In the genomic region with DNA sequence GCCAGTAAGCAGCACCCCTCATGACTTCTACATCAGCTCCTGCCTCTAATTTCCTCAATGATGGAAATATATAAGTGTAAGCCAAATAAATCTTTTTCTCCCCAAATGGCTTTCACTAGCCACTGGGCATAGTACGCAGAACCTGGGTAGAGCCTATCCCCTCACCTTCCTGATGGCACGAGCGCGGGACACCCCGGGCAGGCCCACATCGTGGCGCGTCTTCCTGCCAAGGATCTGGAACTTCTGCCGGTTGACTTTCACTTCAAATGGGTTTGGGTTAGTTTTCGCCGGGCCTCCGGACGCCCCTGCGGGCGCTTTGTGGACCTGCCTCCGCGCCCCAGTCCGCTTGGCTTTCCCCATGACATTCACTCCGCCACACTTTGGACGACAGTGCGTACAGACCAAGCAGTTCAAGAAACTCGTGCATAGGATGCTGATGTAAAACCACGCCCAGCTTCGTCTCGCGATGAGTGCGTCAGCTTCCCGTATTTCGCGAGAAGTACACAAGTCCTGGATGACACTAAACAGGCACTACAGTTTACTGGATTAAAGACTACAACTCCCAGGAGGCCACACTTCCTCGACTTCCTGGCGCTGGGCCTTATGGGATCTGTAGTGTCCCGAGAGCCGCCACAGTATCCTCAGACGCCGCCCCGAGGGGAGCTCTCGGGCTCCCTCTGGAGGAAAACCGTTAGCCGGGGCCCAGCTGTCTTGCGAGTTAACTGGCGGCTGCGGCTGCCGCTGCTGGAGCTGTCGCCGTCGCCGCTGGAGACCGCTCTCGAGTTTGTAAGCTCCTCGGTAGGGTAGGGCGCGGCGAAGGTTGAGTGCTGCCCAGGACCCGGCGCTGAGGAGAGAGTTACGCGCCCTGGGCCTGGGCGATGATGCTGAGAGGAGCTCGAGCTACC, we compare ENCODE assay signal across 7 mouse cellular contexts. TPM values are rescaled to one million over a fixed set of nuclear protein-coding genes. Genes with fewer than 3 reads are reported as not detected.
A peak's percentile ranks its signal among the peaks of the same experiment; 100 is the strongest.
DNase-seq lines count a peak whose midpoint lies in the region; ATAC-seq lines count a peak whose summit lies in the region.

Gene Nop14, minus strand, starts transcription at position 463 of the 905 bp plus-strand sequence.
Gene Grk4, plus strand, starts transcription at position 694 of the 905 bp plus-strand sequence.

- no peaks in the 10 kb centered on the region for H3K27me3 ChIP-seq in embryonic facial prominence, embryonic 12.5 days
- H3K27me3 ChIP-seq in limb, embryonic 11.5 days (ENCODE audit: control insufficient read depth, insufficient read depth, low read length) = peaks cover 2% of the 10 kb centered on the region; the same call in 1 of the 2 replicates
- H3K27me3 ChIP-seq in midbrain, embryonic 14.5 days (ENCODE audit: control insufficient read depth, insufficient read depth, low read length) = no peaks in the 10 kb centered on the region

- H3K9me3 ChIP-seq in embryonic facial prominence, embryonic 12.5 days = no peaks in the 10 kb centered on the region
- no peaks in the 10 kb centered on the region for H3K9me3 ChIP-seq in limb, embryonic 11.5 days (ENCODE audit: control insufficient read depth, low read length)
- H3K9me3 ChIP-seq in midbrain, embryonic 14.5 days (ENCODE audit: control insufficient read depth, low read length) = no peaks in the 10 kb centered on the region

- peak; percentile 100 for ATAC-seq in embryonic facial prominence, embryonic 12.5 days (ENCODE audit: insufficient number of reproducible peaks, insufficient read depth, low FRiP score, low TSS enrichment)
- ATAC-seq in limb, embryonic 11.5 days (ENCODE audit: insufficient number of reproducible peaks, low FRiP score, low TSS enrichment, low read depth) = peak; percentile 100
- ATAC-seq in midbrain, embryonic 14.5 days (ENCODE audit: low FRiP score, low TSS enrichment) = peak; percentile 100

- peak; percentile 96 for DNase-seq in adrenal gland, postnatal 25 days
- DNase-seq in heart, adult 11 months = peak; percentile 100
- peak; percentile 99 for DNase-seq in kidney, adult 18-20 months
- peak; percentile 100 for DNase-seq in limb, embryonic 11.5 days (ENCODE audit: low spot score)
- peak; percentile 100 for DNase-seq in midbrain, embryonic 14.5 days
- peak; percentile 95 to 96 for DNase-seq in spleen, adult 18-20 months

- peaks cover 5% of the 10 kb centered on the region for H3K4me1 ChIP-seq in embryonic facial prominence, embryonic 12.5 days
- peaks cover 2% of the 10 kb centered on the region; the same call in 1 of the 2 replicates for H3K4me1 ChIP-seq in limb, embryonic 11.5 days (ENCODE audit: control insufficient read depth, insufficient read depth, low read length)
- H3K4me1 ChIP-seq in midbrain, embryonic 14.5 days (ENCODE audit: control insufficient read depth, insufficient read depth, low read length) = peaks cover 7% of the 10 kb centered on the region

- H3K4me3 ChIP-seq in embryonic facial prominence, embryonic 12.5 days = peak within 1 kb of the TSS; percentile 81
- peak within 1 kb of the TSS; percentile 78 for H3K4me3 ChIP-seq in limb, embryonic 11.5 days (ENCODE audit: low read depth, low read length)
- H3K4me3 ChIP-seq in midbrain, embryonic 14.5 days (replicated peaks; ENCODE audit: low read depth, low read length) = peak within 1 kb of the TSS; percentile 60

- peak within 1 kb of the TSS; percentile 74 for H3K9ac ChIP-seq in embryonic facial prominence, embryonic 12.5 days
- H3K9ac ChIP-seq in limb, embryonic 11.5 days (ENCODE audit: low read length) = peak within 1 kb of the TSS; percentile 74
- peak within 1 kb of the TSS; percentile 59 for H3K9ac ChIP-seq in midbrain, embryonic 14.5 days (replicated peaks; ENCODE audit: low read length)

- peaks cover 24% of the 10 kb centered on the region for H3K36me3 ChIP-seq in embryonic facial prominence, embryonic 12.5 days
- H3K36me3 ChIP-seq in limb, embryonic 11.5 days (ENCODE audit: control insufficient read depth, insufficient read depth, low read length) = peaks cover 4% of the 10 kb centered on the region
- H3K36me3 ChIP-seq in midbrain, embryonic 14.5 days (ENCODE audit: control insufficient read depth, insufficient read depth, low read length) = peaks cover 25% of the 10 kb centered on the region

- WGBS in embryonic facial prominence, embryonic 12.5 days = under 1% methylated on average over 60 of the region's 60 CpGs
- WGBS in limb, embryonic 11.5 days = under 1% methylated on average over 60 of the region's 60 CpGs
- WGBS in midbrain, embryonic 14.5 days = under 1% methylated on average over 60 of the region's 60 CpGs

- H3K4me2 ChIP-seq in embryonic facial prominence, embryonic 12.5 days (replicated peaks) = peak within 1 kb of the TSS; percentile 82
- H3K4me2 ChIP-seq in limb, embryonic 11.5 days (ENCODE audit: low read depth, severe bottlenecking) = peak within 1 kb of the TSS; percentile 54
- H3K4me2 ChIP-seq in midbrain, embryonic 14.5 days (ENCODE audit: low read length) = peak within 1 kb of the TSS; percentile 64

- peak within 1 kb of the TSS; percentile 80 for H3K27ac ChIP-seq in embryonic facial prominence, embryonic 12.5 days
- H3K27ac ChIP-seq in limb, embryonic 11.5 days (replicated peaks; ENCODE audit: low read depth, low read length) = peak within 1 kb of the TSS; percentile 51; the same call in 1 of the 2 replicates
- H3K27ac ChIP-seq in midbrain, embryonic 14.5 days (replicated peaks; ENCODE audit: low read depth, low read length) = peak within 1 kb of the TSS; percentile 83

RNA-seq across cellular contexts. Expression of gene Nop14, which starts in this region (rescaled TPM):
- 21.3 and 24.9 TPM in 2 replicates for total RNA-seq in adrenal gland, postnatal 25 days (2021)
- 26.8 and 32.8 TPM in 2 replicates for polyA plus RNA-seq in embryonic facial prominence, embryonic 12.5 days (2016; fragmentation: Nextera tagmentation; extraction: Ambion mirVana)
- 36.3 and 37.2 TPM in 2 replicates for polyA plus RNA-seq in limb, embryonic 11.5 days (2014; fragmentation: Nextera tagmentation; extraction: Ambion mirVana)
- polyA plus RNA-seq in midbrain, embryonic 14.5 days (2014; fragmentation: Nextera tagmentation; extraction: Ambion mirVana) = 18.9 and 20.7 TPM in 2 replicates

RNA-seq across cellular contexts. Expression of gene Grk4, which starts in this region (rescaled TPM):
- total RNA-seq in adrenal gland, postnatal 25 days (2021) = 2.4 and 3.9 TPM in 2 replicates
- 4.8 and 5.2 TPM in 2 replicates for polyA plus RNA-seq in embryonic facial prominence, embryonic 12.5 days (2016; fragmentation: Nextera tagmentation; extraction: Ambion mirVana)
- 1.4 and 2.5 TPM in 2 replicates for polyA plus RNA-seq in limb, embryonic 11.5 days (2014; fragmentation: Nextera tagmentation; extraction: Ambion mirVana)
- polyA plus RNA-seq in midbrain, embryonic 14.5 days (2014; fragmentation: Nextera tagmentation; extraction: Ambion mirVana) = 1.5 and 1.6 TPM in 2 replicates

Comparison
In these comparisons a context has a peak if more than half of its experiments do, and no peak if none do; other contexts are left out.
1. Peak in every context shown above with its lines: DNase-seq, ATAC-seq, H3K4me3 ChIP-seq and H3K27ac ChIP-seq.